Mouse (Mus musculus): ENCODE data around the gene Sbk1. TPM values are rescaled to one million over a fixed set of nuclear protein-coding genes. Genes with fewer than 3 reads are reported as not detected.

Gene Sbk1
- polyA plus RNA-seq, 1 experiment from 2014 or later, result 11.2 TPM

- ATAC-seq (replicated peaks; ENCODE audit: insufficient number of reproducible peaks, insufficient read depth, low FRiP score, low read depth), result peak; percentile 61
- H3K4me3 ChIP-seq, result peak overlapping the region; percentile 52
- 5% methylated on average over 6 of the region's 6 CpGs for WGBS
- H3K4me1 ChIP-seq (replicated peaks), result peaks cover 28% of the 10 kb centered on the region
- peak overlapping the region; percentile 67 for H3K4me2 ChIP-seq
- H3K27ac ChIP-seq, result peak overlapping the region; percentile 65
- no peaks in the 10 kb centered on the region for H3K27me3 ChIP-seq
- peak overlapping the region; percentile 38 for H3K9ac ChIP-seq
- H3K36me3 ChIP-seq, result no peaks in the 10 kb centered on the region
- no peaks in the 10 kb centered on the region for H3K9me3 ChIP-seq (replicated peaks)
Observed at GRCm38 (mm10) chr7:126248088-126248487, 24.3 kb upstream of the Sbk1 start.

- H3K9me3 ChIP-seq (replicated peaks), result no peaks in the 10 kb centered on the region
- peak overlapping the region; percentile 38 for H3K9ac ChIP-seq
- peaks cover 28% of the 10 kb centered on the region for H3K4me1 ChIP-seq (replicated peaks)
- H3K36me3 ChIP-seq, result no peaks in the 10 kb centered on the region
- H3K27me3 ChIP-seq, result no peaks in the 10 kb centered on the region
- H3K4me3 ChIP-seq, result peak overlapping the region; percentile 52
- H3K27ac ChIP-seq, result peak overlapping the region; percentile 65
- peak overlapping the region; percentile 67 for H3K4me2 ChIP-seq
- peak; percentile 17; the same call in 1 of the 2 replicates for ATAC-seq (replicated peaks; ENCODE audit: insufficient number of reproducible peaks, insufficient read depth, low FRiP score, low read depth)
- 27% methylated on average over 17 of the region's 17 CpGs for WGBS
Observed at GRCm38 (mm10) chr7:126248641-126249141, 23.7 kb upstream of the Sbk1 start.

GRCm38 (mm10) chr7:126249146-126249545 lies 23.3 kb upstream of the Sbk1 start:
- Histone ChIP-seq H3K36me3 (no peaks in the 10 kb centered on the region), H3K27ac (no peak overlapping the region), H3K4me2 (peak overlapping the region; percentile 67), H3K4me3 (peak overlapping the region; percentile 52), H3K9me3 (replicated peaks) (no peaks in the 10 kb centered on the region), H3K27me3 (no peaks in the 10 kb centered on the region), H3K9ac (peak overlapping the region; percentile 38), H3K4me1 (replicated peaks) (peaks cover 28% of the 10 kb centered on the region)
- 65% methylated on average over 5 of the region's 5 CpGs for WGBS
- ATAC-seq (replicated peaks; ENCODE audit: insufficient number of reproducible peaks, insufficient read depth, low FRiP score, low read depth), result no peak

GRCm38 (mm10) chr7:126249986-126250385 lies 22.4 kb upstream of the Sbk1 start:
- Histone ChIP-seq H3K27ac (no peak overlapping the region), H3K4me2 (peak overlapping the region; percentile 67), H3K4me3 (no peak overlapping the region), H3K36me3 (no peaks in the 10 kb centered on the region), H3K4me1 (replicated peaks) (peaks cover 28% of the 10 kb centered on the region), H3K27me3 (no peaks in the 10 kb centered on the region), H3K9ac (no peak overlapping the region), H3K9me3 (replicated peaks) (no peaks in the 10 kb centered on the region)
- WGBS, result 78% methylated on average over 3 of the region's 3 CpGs
- no peak for ATAC-seq (replicated peaks; ENCODE audit: insufficient number of reproducible peaks, insufficient read depth, low FRiP score, low read depth)

GRCm38 (mm10) chr7:126250481-126250880 lies 21.9 kb upstream of the Sbk1 start:
- Histone ChIP-seq H3K4me1 (replicated peaks) (peaks cover 28% of the 10 kb centered on the region), H3K36me3 (no peaks in the 10 kb centered on the region), H3K27me3 (no peaks in the 10 kb centered on the region), H3K4me3 (no peak overlapping the region), H3K27ac (no peak overlapping the region), H3K9me3 (replicated peaks) (no peaks in the 10 kb centered on the region), H3K4me2 (0 out of 2 replicates have a peak overlapping the region, but pooled peaks have one; percentile 67), H3K9ac (no peak overlapping the region)
- WGBS, result 71% methylated on average over 7 of the region's 7 CpGs
- no peak for ATAC-seq (replicated peaks; ENCODE audit: insufficient number of reproducible peaks, insufficient read depth, low FRiP score, low read depth)

GRCm38 (mm10) chr7:126251698-126252097 lies 20.7 kb upstream of the Sbk1 start:
- ATAC-seq (replicated peaks; ENCODE audit: insufficient number of reproducible peaks, insufficient read depth, low FRiP score, low read depth), result peak; percentile 59; the same call in 1 of the 2 replicates
- Histone ChIP-seq H3K9me3 (replicated peaks) (no peaks in the 10 kb centered on the region), H3K36me3 (no peaks in the 10 kb centered on the region), H3K4me2 (no peak overlapping the region), H3K4me3 (no peak overlapping the region), H3K4me1 (replicated peaks) (peaks cover 28% of the 10 kb centered on the region), H3K27ac (0 out of 2 replicates have a peak overlapping the region, but pooled peaks have one; percentile 33), H3K9ac (peak overlapping the region; percentile 17; the same call in 1 of the 2 replicates), H3K27me3 (no peaks in the 10 kb centered on the region)
- 58% methylated on average over 3 of the region's 3 CpGs for WGBS

GRCm38 (mm10) chr7:126252230-126252629 lies 20.2 kb upstream of the Sbk1 start:
- H3K9me3 ChIP-seq (replicated peaks), result no peaks in the 10 kb centered on the region

GRCm38 (mm10) chr7:126260280-126261210 lies 11.9 kb upstream of the Sbk1 start:
- H3K9ac ChIP-seq, result no peak overlapping the region
- ATAC-seq (replicated peaks; ENCODE audit: insufficient number of reproducible peaks, insufficient read depth, low FRiP score, low read depth), result no peak; the same call in 1 of the 2 replicates

More at GRCm38 (mm10) chr7:126252230-126252629, 20.2 kb upstream of the Sbk1 start:
- 0 out of 2 replicates have a peak overlapping the region, but pooled peaks have one; percentile 33 for H3K27ac ChIP-seq
- no peak for ATAC-seq (replicated peaks; ENCODE audit: insufficient number of reproducible peaks, insufficient read depth, low FRiP score, low read depth)
- no peaks in the 10 kb centered on the region for H3K27me3 ChIP-seq
- no peak overlapping the region for H3K9ac ChIP-seq
- H3K4me3 ChIP-seq, result no peak overlapping the region
- H3K4me1 ChIP-seq (replicated peaks), result peaks cover 28% of the 10 kb centered on the region
- no peaks in the 10 kb centered on the region for H3K36me3 ChIP-seq
- 91% methylated on average over 5 of the region's 5 CpGs for WGBS
- H3K4me2 ChIP-seq, result no peak overlapping the region

GRCm38 (mm10) chr7:126261823-126262222 lies 10.6 kb upstream of the Sbk1 start:
- Histone ChIP-seq H3K36me3 (no peaks in the 10 kb centered on the region), H3K9me3 (replicated peaks) (no peaks in the 10 kb centered on the region), H3K4me1 (replicated peaks) (peaks cover 22% of the 10 kb centered on the region), H3K27me3 (peaks cover 6% of the 10 kb centered on the region; the same call in 1 of the 2 replicates), H3K9ac (no peak overlapping the region), H3K27ac (no peak overlapping the region), H3K4me3 (no peak overlapping the region), H3K4me2 (no peak overlapping the region)
- ATAC-seq (replicated peaks; ENCODE audit: insufficient number of reproducible peaks, insufficient read depth, low FRiP score, low read depth), result no peak
- 33% methylated on average over 4 of the region's 4 CpGs for WGBS

More at GRCm38 (mm10) chr7:126260280-126261210, 11.9 kb upstream of the Sbk1 start:
- Histone ChIP-seq H3K27ac (no peak overlapping the region), H3K9me3 (replicated peaks) (no peaks in the 10 kb centered on the region), H3K27me3 (peaks cover 6% of the 10 kb centered on the region; the same call in 1 of the 2 replicates), H3K4me1 (replicated peaks) (peaks cover 11% of the 10 kb centered on the region), H3K36me3 (no peaks in the 10 kb centered on the region), H3K4me2 (no peak overlapping the region), H3K4me3 (no peak overlapping the region)
- WGBS, result 7% methylated on average over 18 of the region's 18 CpGs

- Histone ChIP-seq H3K9me3 (replicated peaks) (no peaks in the 10 kb centered on the region), H3K4me2 (no peak overlapping the region), H3K36me3 (no peaks in the 10 kb centered on the region), H3K4me1 (replicated peaks) (peaks cover 22% of the 10 kb centered on the region), H3K9ac (no peak overlapping the region), H3K27me3 (peaks cover 6% of the 10 kb centered on the region; the same call in 1 of the 2 replicates), H3K4me3 (no peak overlapping the region), H3K27ac (no peak overlapping the region)
- ATAC-seq (replicated peaks; ENCODE audit: insufficient number of reproducible peaks, insufficient read depth, low FRiP score, low read depth), result no peak
- WGBS, result 41% methylated on average over 7 of the region's 7 CpGs
Observed at GRCm38 (mm10) chr7:126263964-126264363, 8.5 kb upstream of the Sbk1 start.

GRCm38 (mm10) chr7:126265949-126266348 lies 6.5 kb upstream of the Sbk1 start:
- no peaks in the 10 kb centered on the region for H3K9me3 ChIP-seq (replicated peaks)
- H3K9ac ChIP-seq, result no peak overlapping the region
- 0 out of 2 replicates have a peak overlapping the region, but pooled peaks have one; percentile 16 for H3K4me2 ChIP-seq
- ATAC-seq (replicated peaks; ENCODE audit: insufficient number of reproducible peaks, insufficient read depth, low FRiP score, low read depth), result peak; percentile 55
- no peaks in the 10 kb centered on the region for H3K36me3 ChIP-seq
- WGBS, result 29% methylated on average over 9 of the region's 9 CpGs
- H3K4me3 ChIP-seq, result no peak overlapping the region
- H3K27ac ChIP-seq, result 0 out of 2 replicates have a peak overlapping the region, but pooled peaks have one; percentile 7
- peaks cover 6% of the 10 kb centered on the region; the same call in 1 of the 2 replicates for H3K27me3 ChIP-seq
- H3K4me1 ChIP-seq (replicated peaks), result peaks cover 21% of the 10 kb centered on the region

All from heart, embryonic 15.5 days (tissue).